Mouse (Mus musculus) kidney, embryonic 15.5 days (tissue): ENCODE results near the gene Ndufb2. TPM values are rescaled to one million over a fixed set of nuclear protein-coding genes. Genes with fewer than 3 reads are reported as not detected.

Experiments
- ATAC-seq: fragments of 200-750 bp; cut with Nextera tagmentation; replicated peaks from 2 replicates; pipeline ENCODE4 v1.8.0; 2017; ENCODE audit warnings: moderate TSS enrichment; ENCODE audit not compliant: low FRiP score
- H3K27ac ChIP-seq: fragments of 300-500 bp; sonication (generic); 2 replicates; pipeline ENCODE4 v1.5.1; 2015; ENCODE audit warnings: mild to moderate bottlenecking, inconsistent platforms
- H3K27me3 ChIP-seq: fragments of 300-500 bp; sonication (generic); 2 replicates; pipeline ENCODE4 v1.6.1; 2015; ENCODE audit warnings: inconsistent platforms
- H3K36me3 ChIP-seq: fragments of 300-500 bp; sonication (generic); 2 replicates; pipeline ENCODE4 v1.6.1; 2015; ENCODE audit warnings: inconsistent platforms
- H3K4me1 ChIP-seq: fragments of 300-500 bp; sonication (generic); 2 replicates; pipeline ENCODE4 v1.6.1; 2015; ENCODE audit warnings: inconsistent platforms
- H3K4me2 ChIP-seq: fragments of 300-500 bp; sonication (generic); 2 replicates; pipeline ENCODE4 v1.6.1; 2015; ENCODE audit warnings: moderate library complexity, mild to moderate bottlenecking, inconsistent platforms
- H3K4me3 ChIP-seq: fragments of 300-500 bp; sonication (generic); replicated peaks from 2 replicates; pipeline ENCODE4 v1.5.1; 2015; ENCODE audit warnings: mild to moderate bottlenecking, inconsistent platforms
- H3K9ac ChIP-seq: fragments of 300-500 bp; sonication (generic); 2 replicates; pipeline ENCODE4 v1.6.1; 2015; ENCODE audit warnings: mild to moderate bottlenecking, inconsistent platforms
- H3K9me3 ChIP-seq: fragments of 300-500 bp; sonication (generic); replicated peaks from 2 replicates; pipeline ENCODE4 v1.6.1; 2016; ENCODE audit warnings: inconsistent platforms
- WGBS: fragments of 180-500 bp; shearing (Covaris S2); methylation state at CpG from one replicate; pipeline ENCODE4 v1.1.7; 2015; ENCODE audit warnings: mixed read lengths; 5-methylcytosine and 5-hydroxymethylcytosine counted together
- polyA plus RNA-seq: library from polyadenylated mRNA; unstranded; fragments of >200 nt; fragmentation: Nextera tagmentation; extraction: Ambion mirVana; gene quantifications from 2 replicates; pipeline ENCODE4 v1.2.1, GENCODE M21; 2015

The Ndufb2 gene
- polyA plus RNA-seq, 1 experiment from 2014 or later: 347 TPM

- Histone ChIP-seq H3K4me1 (peaks cover 14% of the 10 kb centered on the region), H3K27ac (no peak overlapping the region), H3K4me2 (peak overlapping the region; percentile 79), H3K36me3 (peaks cover 36% of the 10 kb centered on the region), H3K9me3 (no peaks in the 10 kb centered on the region), H3K4me3 (0 out of 2 replicates have a peak overlapping the region, but pooled peaks have one; percentile 90), H3K9ac (no peak overlapping the region), H3K27me3 (no peaks in the 10 kb centered on the region)
- WGBS: 96% methylated on average over 4 of the region's 4 CpGs
- no peak for ATAC-seq
Measured at GRCm38 (mm10) chr6:39591481-39591880, 893 bp upstream of the Ndufb2 start.

- ATAC-seq: no peak
- no peak overlapping the region for H3K27ac ChIP-seq
- no peak overlapping the region for H3K4me2 ChIP-seq
- H3K9me3 ChIP-seq: no peaks in the 10 kb centered on the region
- WGBS: 93% methylated on average over 3 of the region's 3 CpGs
- no peaks in the 10 kb centered on the region for H3K27me3 ChIP-seq
- peaks cover 58% of the 10 kb centered on the region for H3K36me3 ChIP-seq
- no peaks in the 10 kb centered on the region for H3K4me1 ChIP-seq
- H3K4me3 ChIP-seq: no peak overlapping the region
- no peak overlapping the region for H3K9ac ChIP-seq
Measured at GRCm38 (mm10) chr6:39600851-39601250, 8.5 kb downstream of the Ndufb2 start.

- Histone ChIP-seq H3K4me3 (no peak overlapping the region), H3K9ac (no peak overlapping the region), H3K27me3 (no peaks in the 10 kb centered on the region), H3K36me3 (peaks cover 58% of the 10 kb centered on the region), H3K4me2 (no peak overlapping the region), H3K27ac (no peak overlapping the region), H3K9me3 (no peaks in the 10 kb centered on the region), H3K4me1 (peaks cover 2% of the 10 kb centered on the region; the same call in 1 of the 2 replicates)
- WGBS: 90% methylated on average over 3 of the region's 3 CpGs
- ATAC-seq: no peak
Measured at GRCm38 (mm10) chr6:39601828-39602227, 9.5 kb downstream of the Ndufb2 start.

- Histone ChIP-seq H3K9ac (no peak overlapping the region), H3K9me3 (no peaks in the 10 kb centered on the region), H3K4me3 (no peak overlapping the region), H3K4me2 (no peak overlapping the region), H3K27me3 (no peaks in the 10 kb centered on the region), H3K4me1 (peaks cover 4% of the 10 kb centered on the region; the same call in 1 of the 2 replicates), H3K36me3 (peaks cover 34% of the 10 kb centered on the region), H3K27ac (no peak overlapping the region)
- ATAC-seq: no peak
- WGBS: 66% methylated on average over 5 of the region's 5 CpGs
Measured at GRCm38 (mm10) chr6:39604565-39604964, 12.2 kb downstream of the Ndufb2 start.

- peaks cover 28% of the 10 kb centered on the region for H3K36me3 ChIP-seq
- H3K27ac ChIP-seq: 0 out of 2 replicates have a peak overlapping the region, but pooled peaks have one; percentile 11
- no peak overlapping the region for H3K4me2 ChIP-seq
- H3K4me3 ChIP-seq: no peak overlapping the region
- peaks cover 4% of the 10 kb centered on the region; the same call in 1 of the 2 replicates for H3K4me1 ChIP-seq
- H3K27me3 ChIP-seq: no peaks in the 10 kb centered on the region
- no peak for ATAC-seq
- no peak overlapping the region for H3K9ac ChIP-seq
- WGBS: 57% methylated on average over 6 of the region's 6 CpGs
- H3K9me3 ChIP-seq: no peaks in the 10 kb centered on the region
Measured at GRCm38 (mm10) chr6:39606056-39606455, 13.7 kb downstream of the Ndufb2 start.

- Histone ChIP-seq H3K36me3 (peaks cover 30% of the 10 kb centered on the region), H3K27me3 (no peaks in the 10 kb centered on the region), H3K27ac (no peak overlapping the region), H3K4me2 (no peak overlapping the region), H3K4me1 (peaks cover 4% of the 10 kb centered on the region; the same call in 1 of the 2 replicates), H3K9ac (no peak overlapping the region), H3K4me3 (no peak overlapping the region), H3K9me3 (no peaks in the 10 kb centered on the region)
- no peak for ATAC-seq
- WGBS: 37% methylated on average over 3 of the region's 3 CpGs
Measured at GRCm38 (mm10) chr6:39606862-39607261, 14.5 kb downstream of the Ndufb2 start.

- Histone ChIP-seq H3K4me2 (no peak overlapping the region), H3K4me1 (peaks cover 4% of the 10 kb centered on the region; the same call in 1 of the 2 replicates), H3K4me3 (no peak overlapping the region), H3K9me3 (no peaks in the 10 kb centered on the region), H3K9ac (no peak overlapping the region), H3K36me3 (peaks cover 30% of the 10 kb centered on the region), H3K27me3 (no peaks in the 10 kb centered on the region), H3K27ac (no peak overlapping the region)
- no peak for ATAC-seq
- 57% methylated on average over 5 of the region's 5 CpGs for WGBS
Measured at GRCm38 (mm10) chr6:39607365-39607764, 15.0 kb downstream of the Ndufb2 start.

GRCm38 (mm10) chr6:39610207-39610606 is 17.8 kb downstream of the Ndufb2 start:
- Histone ChIP-seq H3K36me3 (peaks cover 39% of the 10 kb centered on the region), H3K4me2 (no peak overlapping the region)
- WGBS: 60% methylated on average over 2 of the region's 2 CpGs

GRCm38 (mm10) chr6:39611296-39611695 is 18.9 kb downstream of the Ndufb2 start:
- Histone ChIP-seq H3K36me3 (peaks cover 48% of the 10 kb centered on the region), H3K4me1 (peaks cover 4% of the 10 kb centered on the region; the same call in 1 of the 2 replicates), H3K27ac (no peak overlapping the region), H3K9ac (no peak overlapping the region), H3K9me3 (no peaks in the 10 kb centered on the region), H3K4me3 (no peak overlapping the region), H3K27me3 (no peaks in the 10 kb centered on the region), H3K4me2 (no peak overlapping the region)
- WGBS: 89% methylated on average over 2 of the region's 2 CpGs
- ATAC-seq: no peak

More at GRCm38 (mm10) chr6:39610207-39610606, 17.8 kb downstream of the Ndufb2 start:
- H3K27me3 ChIP-seq: no peaks in the 10 kb centered on the region
- no peaks in the 10 kb centered on the region for H3K9me3 ChIP-seq
- H3K27ac ChIP-seq: no peak overlapping the region
- H3K9ac ChIP-seq: no peak overlapping the region
- H3K4me1 ChIP-seq: peaks cover 4% of the 10 kb centered on the region; the same call in 1 of the 2 replicates
- no peak for ATAC-seq
- H3K4me3 ChIP-seq: no peak overlapping the region

Other genes starting within 250 kb of the Ndufb2 start
- 52.5 and 53.9 TPM in 2 replicates for gene Slc37a3, start 214.9 kb upstream of the Ndufb2 start, polyA plus RNA-seq
- gene Rab19, start 211.4 kb upstream of the Ndufb2 start, polyA plus RNA-seq: 1.7 and 2.3 TPM in 2 replicates
- 59.8 and 60.2 TPM in 2 replicates for gene Mkrn1, start 172.1 kb upstream of the Ndufb2 start, polyA plus RNA-seq
- gene Dennd2a, start 34.7 kb upstream of the Ndufb2 start, polyA plus RNA-seq: 23.5 and 24.0 TPM in 2 replicates
- gene Adck2, start 18.7 kb upstream of the Ndufb2 start, polyA plus RNA-seq: 27.4 TPM in 2 replicates
- 2.2 TPM in 1 of 2 replicates, not detected in the other for gene Gm42420, start 6.8 kb upstream of the Ndufb2 start, polyA plus RNA-seq
- 16.3 and 17.3 TPM in 2 replicates for gene Braf, start 132.9 kb downstream of the Ndufb2 start, polyA plus RNA-seq
- 196 and 209 TPM in 2 replicates for gene Mrps33, start 218.4 kb downstream of the Ndufb2 start, polyA plus RNA-seq